Mouse (Mus musculus): ENCODE measurements around the gene Prrt4.

DNA sequence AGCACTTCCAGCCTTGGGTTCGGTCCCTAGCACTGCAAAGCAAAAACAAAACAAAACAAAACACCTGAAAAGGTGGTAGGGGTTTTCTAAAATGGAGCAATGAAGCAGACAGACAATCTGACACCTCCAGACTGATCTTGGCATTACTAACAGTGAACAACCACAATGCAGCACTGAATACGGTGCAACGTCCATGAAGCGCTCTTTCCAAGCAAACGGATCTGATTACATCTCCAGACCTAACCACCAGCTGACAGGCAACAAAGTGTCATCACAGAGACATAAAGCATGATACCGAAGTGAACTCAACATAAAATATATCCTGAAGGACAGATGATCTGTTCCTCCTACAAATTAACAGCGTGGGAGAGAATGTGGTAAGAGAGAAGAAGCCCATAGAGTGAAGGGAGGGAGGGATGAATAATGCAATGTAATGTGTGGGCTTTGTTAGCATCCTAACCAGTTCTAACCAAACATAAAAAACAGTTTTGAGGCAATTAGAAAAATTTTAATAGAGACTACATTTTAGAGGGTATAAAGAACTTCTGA, 52.4 kb downstream of the Prrt4 start:
- TF ChIP-seq CTCF (conservative IDR thresholded peaks at IDR 0.05; ENCODE audit: low read length) (no peak), NANOG (IDR thresholded peaks at IDR 0.05; ENCODE audit: borderline replicate concordance, low read length) (no peak)
